Mouse (Mus musculus): ENCODE results near the gene Col15a1. TPM values are rescaled to one million over a fixed set of nuclear protein-coding genes. Genes with fewer than 3 reads are reported as not detected.

Col15a1 gene
- 2.5 and 3.5 TPM in 2 replicates for polyA plus RNA-seq (2012; rRNA removed)

DNA sequence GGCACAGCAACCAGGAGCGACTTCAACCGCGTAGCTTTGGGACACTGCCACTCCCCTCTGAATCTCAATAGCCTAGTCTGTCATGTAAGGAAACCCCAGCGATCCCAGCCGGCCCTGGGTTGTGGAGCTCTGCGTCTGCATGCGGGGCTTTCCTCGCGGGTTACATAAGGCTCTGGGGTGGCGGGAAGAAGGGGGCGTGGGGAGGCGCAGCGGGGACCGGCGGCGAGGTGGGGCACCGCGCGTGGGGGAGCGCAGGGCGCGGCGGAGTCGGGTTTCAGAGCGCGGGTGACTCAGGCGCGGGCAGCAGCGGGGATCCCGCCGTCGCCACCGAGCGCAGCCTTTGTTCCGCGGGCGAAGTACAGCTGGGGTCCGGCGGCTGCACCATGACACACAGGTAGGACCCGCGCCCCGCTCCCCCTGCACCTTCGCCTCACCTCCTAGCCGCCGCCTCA lies at the start of gene Col15a1:
TSS of gene Col15a1 (plus strand) at position 193 of the 452 bp plus-strand sequence.
- Histone ChIP-seq H3K4me3 (ENCODE audit: extremely low read depth, insufficient read depth, insufficient read length) (no peak within 1 kb of the TSS; the same call in 1 of the 2 replicates), H3K27ac (ENCODE audit: insufficient read depth, low read length) (no peak within 1 kb of the TSS), H3K4me1 (ENCODE audit: control insufficient read depth, insufficient read depth, insufficient read length) (no peaks in the 10 kb centered on the region), H3K27me3 (ENCODE audit: control insufficient read depth, insufficient read depth, low read length) (peaks cover 8% of the 10 kb centered on the region), H3K36me3 (ENCODE audit: control insufficient read depth, insufficient read depth, low read length) (no peaks in the 10 kb centered on the region)
- DNase-seq (ENCODE audit: low read depth in 1 of 2, low spot score in 2 of 2) = no peak
- no peak for TF ChIP-seq CTCF (IDR thresholded peaks at IDR 0.05; ENCODE audit: extremely low read depth, insufficient read depth, insufficient read length, insufficient replicate concordance)
- no peak for TF ChIP-seq POLR2A (IDR thresholded peaks at IDR 0.05; ENCODE audit: low read depth, low read length)
- WGBS = 5% methylated on average over 34 of the region's 45 CpGs

DNA sequence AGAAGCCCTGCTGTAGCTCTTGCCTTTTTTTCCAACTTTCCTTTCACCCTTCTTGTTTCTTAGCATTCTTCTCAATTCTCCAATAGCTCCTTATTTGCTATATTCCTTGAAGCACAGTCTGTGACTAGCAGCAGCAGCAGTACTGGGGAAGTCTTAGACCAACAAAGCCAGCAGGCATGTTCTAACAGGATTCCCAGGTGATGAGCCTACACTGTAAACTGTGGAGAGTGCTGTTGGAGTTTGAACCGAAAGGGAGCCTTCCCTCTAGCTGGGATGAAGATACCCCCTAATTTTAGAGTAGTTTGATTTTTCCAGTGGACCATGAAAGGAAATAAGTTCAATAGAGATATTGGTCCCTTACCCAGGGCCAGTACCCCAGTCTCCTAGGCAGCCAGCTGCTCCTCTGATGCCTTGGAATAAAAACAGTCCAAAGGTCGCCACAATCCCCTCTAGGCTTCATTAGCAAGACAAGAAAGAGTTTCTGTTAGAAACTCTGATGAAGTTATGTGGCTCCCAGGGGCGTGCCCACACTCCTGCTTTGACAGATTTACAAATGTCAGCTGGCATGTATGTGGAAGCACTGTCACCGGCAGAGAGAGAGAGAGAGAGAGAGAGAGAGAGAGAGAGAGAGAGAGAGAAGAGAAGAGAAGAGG lies 46.7 kb upstream of the Col15a1 start:
- TF ChIP-seq POLR2A (IDR thresholded peaks at IDR 0.05; ENCODE audit: low read depth, low read length) (no peak), CTCF (IDR thresholded peaks at IDR 0.05; ENCODE audit: extremely low read depth, insufficient read depth, insufficient read length, insufficient replicate concordance) (no peak)
- Histone ChIP-seq H3K27ac (ENCODE audit: insufficient read depth, low read length) (no peak overlapping the region), H3K4me3 (ENCODE audit: extremely low read depth, insufficient read depth, insufficient read length) (no peak overlapping the region), H3K27me3 (ENCODE audit: control insufficient read depth, insufficient read depth, low read length) (no peaks in the 10 kb centered on the region), H3K36me3 (ENCODE audit: control insufficient read depth, insufficient read depth, low read length) (no peaks in the 10 kb centered on the region), H3K4me1 (ENCODE audit: control insufficient read depth, insufficient read depth, insufficient read length) (no peaks in the 10 kb centered on the region)
- no peak for DNase-seq (ENCODE audit: low read depth in 1 of 2, low spot score in 2 of 2)
- WGBS = 34% methylated on average over 4 of the region's 4 CpGs

DNA sequence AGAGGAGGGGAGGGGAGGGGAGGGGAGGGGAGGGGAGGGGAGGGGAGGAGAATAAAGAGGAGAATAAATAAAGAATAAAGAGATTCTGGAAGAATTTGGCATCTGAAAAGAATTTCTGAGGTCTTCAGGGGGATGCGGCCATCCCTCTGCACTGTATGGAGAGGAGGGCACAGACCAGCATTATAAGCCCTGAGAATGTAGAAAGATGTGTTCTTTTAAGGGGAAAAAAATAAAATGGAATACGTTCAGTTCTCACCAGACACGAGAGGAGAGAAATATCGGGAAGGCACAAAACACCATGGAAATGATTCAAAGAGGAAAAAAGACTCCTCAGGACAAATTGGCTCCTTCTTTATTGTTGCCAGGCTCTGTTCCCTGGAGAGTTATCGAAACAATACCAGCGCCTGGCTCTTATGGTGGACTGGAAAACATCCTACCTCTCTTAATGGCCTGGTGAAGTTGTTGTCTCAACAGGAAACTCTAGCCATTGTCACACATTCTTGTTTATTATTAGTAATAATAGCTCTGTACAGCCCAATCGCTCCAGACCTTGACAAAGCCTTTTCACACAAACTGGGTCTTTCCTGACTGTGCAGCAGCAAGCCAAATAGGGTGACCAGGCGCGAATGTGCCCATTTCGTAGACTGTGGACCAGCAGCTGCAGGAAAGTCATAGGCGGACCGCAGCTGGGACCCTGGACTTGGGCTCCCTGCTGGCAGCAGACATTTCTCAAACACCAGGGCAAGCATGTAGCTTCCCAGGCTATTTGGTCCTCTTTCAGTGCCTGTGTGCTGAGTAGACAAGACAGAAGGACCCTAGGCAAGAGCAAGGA lies 46.0 kb upstream of the Col15a1 start:
- no peak overlapping the region for H3K4me3 ChIP-seq (ENCODE audit: extremely low read depth, insufficient read depth, insufficient read length)
- no peak for TF ChIP-seq POLR2A (IDR thresholded peaks at IDR 0.05; ENCODE audit: low read depth, low read length)
- no peak for TF ChIP-seq CTCF (IDR thresholded peaks at IDR 0.05; ENCODE audit: extremely low read depth, insufficient read depth, insufficient read length, insufficient replicate concordance)
- H3K27ac ChIP-seq (ENCODE audit: insufficient read depth, low read length) = no peak overlapping the region
- no peak for DNase-seq (ENCODE audit: low read depth in 1 of 2, low spot score in 2 of 2)
- H3K36me3 ChIP-seq (ENCODE audit: control insufficient read depth, insufficient read depth, low read length) = no peaks in the 10 kb centered on the region
- 65% methylated on average over 12 of the region's 12 CpGs for WGBS
- H3K4me1 ChIP-seq (ENCODE audit: control insufficient read depth, insufficient read depth, insufficient read length) = no peaks in the 10 kb centered on the region
- no peaks in the 10 kb centered on the region for H3K27me3 ChIP-seq (ENCODE audit: control insufficient read depth, insufficient read depth, low read length)

DNA sequence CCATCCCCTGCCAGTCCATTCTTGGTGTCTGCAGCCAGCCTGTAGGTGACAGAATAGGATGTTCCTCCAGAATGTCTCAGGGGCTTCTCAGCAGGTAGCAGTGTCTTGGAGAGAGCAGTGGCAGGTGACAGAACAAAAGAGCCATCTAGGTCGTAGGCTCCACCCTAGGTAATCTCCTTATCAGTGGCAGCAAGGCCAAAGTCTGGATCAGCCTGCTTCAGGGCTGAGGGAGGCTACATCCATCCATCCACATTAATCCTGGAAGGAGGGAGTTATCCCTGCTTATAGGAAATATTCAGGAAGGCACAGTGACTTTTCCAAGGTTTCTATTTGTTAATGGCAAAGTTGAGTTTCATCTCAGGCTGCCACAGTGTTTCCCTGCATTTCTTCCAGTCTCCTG lies 35.6 kb upstream of the Col15a1 start:
- Histone ChIP-seq H3K36me3 (ENCODE audit: control insufficient read depth, insufficient read depth, low read length) (no peaks in the 10 kb centered on the region), H3K4me3 (ENCODE audit: extremely low read depth, insufficient read depth, insufficient read length) (no peak overlapping the region), H3K27ac (ENCODE audit: insufficient read depth, low read length) (no peak overlapping the region), H3K4me1 (ENCODE audit: control insufficient read depth, insufficient read depth, insufficient read length) (no peaks in the 10 kb centered on the region; the same call in 1 of the 2 replicates), H3K27me3 (ENCODE audit: control insufficient read depth, insufficient read depth, low read length) (no peaks in the 10 kb centered on the region)
- TF ChIP-seq POLR2A (IDR thresholded peaks at IDR 0.05; ENCODE audit: low read depth, low read length) = no peak
- no peak for TF ChIP-seq CTCF (IDR thresholded peaks at IDR 0.05; ENCODE audit: extremely low read depth, insufficient read depth, insufficient read length, insufficient replicate concordance)
- DNase-seq (ENCODE audit: low read depth in 1 of 2, low spot score in 2 of 2) = no peak
- WGBS = 79% methylated on average over 1 of the region's 1 CpGs

DNA sequence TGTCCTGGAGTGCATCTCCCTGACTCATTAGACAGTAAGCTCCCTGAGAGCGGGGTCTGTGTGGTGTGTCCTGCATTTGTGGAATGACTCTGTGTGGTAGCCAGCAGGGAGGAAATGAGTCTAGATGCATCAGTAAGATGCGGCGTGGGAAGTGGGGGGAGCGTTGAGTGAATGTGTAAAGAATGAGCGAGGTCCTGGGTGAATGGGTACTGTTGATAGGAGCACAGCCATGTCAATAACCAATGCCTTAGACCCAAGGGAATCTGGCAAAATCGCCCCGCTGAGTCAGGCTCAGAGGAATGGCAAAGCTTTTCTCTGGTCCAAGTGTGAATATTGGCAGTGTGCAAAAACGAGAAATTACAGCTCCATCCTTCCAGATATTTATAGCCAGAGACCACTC lies 30.9 kb upstream of the Col15a1 start:
- H3K4me1 ChIP-seq (ENCODE audit: control insufficient read depth, insufficient read depth, insufficient read length) = no peaks in the 10 kb centered on the region; the same call in 1 of the 2 replicates
- 78% methylated on average over 8 of the region's 8 CpGs for WGBS
- DNase-seq (ENCODE audit: low read depth in 1 of 2, low spot score in 2 of 2) = no peak
- no peak for TF ChIP-seq POLR2A (IDR thresholded peaks at IDR 0.05; ENCODE audit: low read depth, low read length)
- no peak for TF ChIP-seq CTCF (IDR thresholded peaks at IDR 0.05; ENCODE audit: extremely low read depth, insufficient read depth, insufficient read length, insufficient replicate concordance)
- H3K27ac ChIP-seq (ENCODE audit: insufficient read depth, low read length) = no peak overlapping the region
- no peaks in the 10 kb centered on the region for H3K36me3 ChIP-seq (ENCODE audit: control insufficient read depth, insufficient read depth, low read length)
- no peaks in the 10 kb centered on the region for H3K27me3 ChIP-seq (ENCODE audit: control insufficient read depth, insufficient read depth, low read length)
- H3K4me3 ChIP-seq (ENCODE audit: extremely low read depth, insufficient read depth, insufficient read length) = no peak overlapping the region

DNA sequence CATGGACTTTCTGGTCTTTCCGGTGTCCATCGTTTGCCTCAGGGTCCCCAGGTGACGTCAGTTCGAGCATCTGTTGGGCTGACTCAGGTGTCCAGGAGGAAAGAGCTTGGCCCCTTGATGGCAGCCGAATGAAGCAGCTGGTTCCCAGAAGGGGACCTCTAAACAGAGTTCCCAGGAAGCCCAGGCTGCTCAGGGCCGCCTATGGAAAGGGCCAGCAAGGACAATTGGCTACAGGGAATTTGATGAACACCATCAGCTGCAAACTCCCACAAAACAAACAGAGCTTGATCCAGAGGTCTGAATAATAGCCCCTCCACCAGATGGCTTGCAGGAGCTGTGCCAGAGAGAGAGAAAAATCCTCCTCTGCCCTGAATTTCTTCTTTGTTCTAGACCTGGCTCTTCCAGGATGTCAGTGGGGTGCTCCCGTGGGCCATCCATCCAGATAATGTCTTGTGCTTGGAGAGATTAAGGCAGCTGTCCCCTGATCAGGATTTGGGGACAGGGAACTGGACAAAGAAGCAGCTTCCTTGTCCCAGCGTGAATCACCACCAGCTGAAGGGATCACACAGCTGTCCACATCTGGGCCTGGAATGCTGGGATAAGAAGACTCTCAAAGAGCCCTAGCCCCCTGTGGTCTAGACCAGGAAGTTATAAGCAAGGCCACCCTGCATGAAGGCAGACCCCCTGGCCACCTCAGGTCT lies 29.6 kb upstream of the Col15a1 start:
- no peak overlapping the region for H3K4me3 ChIP-seq (ENCODE audit: extremely low read depth, insufficient read depth, insufficient read length)
- H3K27me3 ChIP-seq (ENCODE audit: control insufficient read depth, insufficient read depth, low read length) = no peaks in the 10 kb centered on the region
- H3K4me1 ChIP-seq (ENCODE audit: control insufficient read depth, insufficient read depth, insufficient read length) = no peaks in the 10 kb centered on the region; the same call in 1 of the 2 replicates
- TF ChIP-seq POLR2A (IDR thresholded peaks at IDR 0.05; ENCODE audit: low read depth, low read length) = no peak
- no peak for TF ChIP-seq CTCF (IDR thresholded peaks at IDR 0.05; ENCODE audit: extremely low read depth, insufficient read depth, insufficient read length, insufficient replicate concordance)
- DNase-seq (ENCODE audit: low read depth in 1 of 2, low spot score in 2 of 2) = no peak
- no peak overlapping the region for H3K27ac ChIP-seq (ENCODE audit: insufficient read depth, low read length)
- no peaks in the 10 kb centered on the region for H3K36me3 ChIP-seq (ENCODE audit: control insufficient read depth, insufficient read depth, low read length)
- WGBS = 85% methylated on average over 8 of the region's 8 CpGs
